Mouse (Mus musculus) heart, adult 8-10 months (tissue): ENCODE data around the gene Serhl. TPM values are rescaled to one million over a fixed set of nuclear protein-coding genes. Genes with fewer than 3 reads are reported as not detected.

ENCODE experiments used
- DNase-seq: peaks from one replicate; pipeline ENCODE4 v3.0.0; 2022; ENCODE audit warnings: low spot score
- total RNA-seq, 4 experiments: library from RNA; stranded (reverse); gene quantifications; 2 replicates each; pipeline ENCODE4 v1.2.4; 2022

Serhl gene
- total RNA-seq, 4 experiments from 2014 or later: 47.4 to 64.0 (median 62.0) TPM

GRCm38 (mm10) chr15:83084022-83084640 is 5.2 kb upstream of the Serhl start:
- DNase-seq: peak; percentile 61

GRCm38 (mm10) chr15:83085901-83086300 is 3.4 kb upstream of the Serhl start:
- peak; percentile 33 for DNase-seq

GRCm38 (mm10) chr15:83086636-83087328 is 2.5 kb upstream of the Serhl start:
- no peak for DNase-seq

- DNase-seq: no peak
Measured at GRCm38 (mm10) chr15:83088495-83089428, 544 bp upstream of the Serhl start.

GRCm38 (mm10) chr15:83090874-83091273 is 1.6 kb downstream of the Serhl start:
- DNase-seq: no peak

- DNase-seq: no peak
Measured at GRCm38 (mm10) chr15:83093687-83094086, 4.4 kb downstream of the Serhl start.

- DNase-seq: no peak
Measured at GRCm38 (mm10) chr15:83095950-83096349, 6.6 kb downstream of the Serhl start.

GRCm38 (mm10) chr15:83099533-83100331 is 10.4 kb downstream of the Serhl start:
- DNase-seq: peak; percentile 97

GRCm38 (mm10) chr15:83100332-83100662 is 11.0 kb downstream of the Serhl start:
- no peak for DNase-seq

GRCm38 (mm10) chr15:83103111-83103510 is 13.8 kb downstream of the Serhl start:
- DNase-seq: no peak

- no peak for DNase-seq
Measured at GRCm38 (mm10) chr15:83106426-83106825, 17.1 kb downstream of the Serhl start.

GRCm38 (mm10) chr15:83107814-83108213 is 18.5 kb downstream of the Serhl start:
- DNase-seq: no peak

- DNase-seq: no peak
Measured at GRCm38 (mm10) chr15:83111290-83111689, 22.0 kb downstream of the Serhl start.

GRCm38 (mm10) chr15:83111874-83112273 is 22.6 kb downstream of the Serhl start:
- DNase-seq: no peak

GRCm38 (mm10) chr15:83112898-83113297 is 23.6 kb downstream of the Serhl start:
- peak; percentile 50 for DNase-seq

- DNase-seq: no peak
Measured at GRCm38 (mm10) chr15:83114106-83114505, 24.8 kb downstream of the Serhl start.

GRCm38 (mm10) chr15:83115071-83115470 is 25.8 kb downstream of the Serhl start:
- DNase-seq: no peak

GRCm38 (mm10) chr15:83118360-83118759 is 29.1 kb downstream of the Serhl start:
- no peak for DNase-seq

GRCm38 (mm10) chr15:83121709-83122565 is 32.6 kb downstream of the Serhl start:
- DNase-seq: no peak

- DNase-seq: peak; percentile 95
Measured at GRCm38 (mm10) chr15:83122566-83123145, 33.4 kb downstream of the Serhl start, which contains the start of gene Rrp7a. TSS of gene Rrp7a (minus strand) at chr15:83122801.
